Mouse (Mus musculus): ENCODE results near the gene B3gat3.

DNA sequence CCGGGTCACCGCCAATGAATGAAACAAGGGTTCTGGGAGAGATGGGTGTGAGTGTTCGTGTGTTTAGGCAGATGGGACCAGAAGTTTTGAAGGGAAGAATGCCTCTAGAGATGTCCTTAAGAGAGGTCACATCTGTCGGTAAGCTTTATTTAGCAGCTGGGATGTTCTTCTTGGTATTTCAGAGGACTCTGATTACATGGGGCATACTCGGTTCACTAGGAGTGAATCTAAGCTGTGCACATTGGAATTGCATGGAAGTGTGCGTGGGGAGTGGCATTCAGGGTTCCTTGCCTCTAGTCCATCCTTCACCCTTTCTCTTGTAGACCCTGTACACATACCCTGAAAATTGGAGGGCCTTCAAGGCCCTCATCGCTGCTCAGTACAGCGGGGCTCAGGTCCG, 47.7 kb downstream of the B3gat3 start:
- no peak for TF ChIP-seq MAX (IDR thresholded peaks at IDR 0.05; ENCODE audit: low read depth)
- TF ChIP-seq E2F4 (IDR thresholded peaks at IDR 0.05; ENCODE audit: insufficient read depth) = no peak
- no peak for TF ChIP-seq POLR2A (IDR thresholded peaks at IDR 0.05; ENCODE audit: insufficient read length, low read depth)
- TF ChIP-seq CEBPB (IDR thresholded peaks at IDR 0.05; ENCODE audit: insufficient read depth, poor library complexity, severe bottlenecking) = no peak
- TF ChIP-seq MYOD1 (IDR thresholded peaks at IDR 0.05; ENCODE audit: control insufficient read depth in 1 of 3, insufficient read length in 2 of 3, low read depth in 2 of 3) = no peak
- no peak for TF ChIP-seq MYOG (IDR thresholded peaks at IDR 0.05; ENCODE audit: control insufficient read depth in 1 of 3, insufficient read depth in 1 of 3, insufficient read length in 2 of 3, low read depth in 2 of 3)
